Mouse (Mus musculus): ENCODE data around the gene Gm20830. TPM values are rescaled to one million over a fixed set of nuclear protein-coding genes. Genes with fewer than 3 reads are reported as not detected.
"Not testable (repeated sequence)": the region's sequence is repeated elsewhere in the genome, so short reads cannot be mapped to it uniquely, and the experiment has no call there.

Gene Gm20830
- total RNA-seq (2017), result not detected in 2 replicates

DNA sequence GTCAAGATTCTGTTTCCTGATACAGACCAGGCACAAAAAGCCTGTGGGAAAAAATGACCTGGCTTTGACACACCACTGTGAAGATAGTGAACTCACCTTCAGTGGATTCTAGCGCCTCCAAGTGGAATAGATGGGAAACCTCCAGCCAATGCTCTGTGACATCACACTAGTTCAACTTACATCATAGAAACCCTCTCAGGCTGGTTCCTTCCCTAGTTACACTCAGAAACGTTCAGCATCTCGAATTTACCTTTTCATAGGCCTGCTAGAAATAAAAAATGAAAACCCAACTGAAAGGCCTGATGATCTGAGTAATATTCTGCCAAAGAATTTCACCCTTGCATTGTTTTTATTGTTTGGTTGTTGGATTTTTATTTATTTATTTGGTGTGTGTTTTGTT is at the start of gene Gm20830:
Gene Gm20830, minus strand, starts transcription at position 101 of the 400 bp plus-strand sequence.
- ATAC-seq (ENCODE audit: extremely low read depth, insufficient number of reproducible peaks, low FRiP score, poor library complexity, severe bottlenecking), result not testable (repeated sequence)

Other genes with a start within 250 kb of the Gm20830 start
- gene Gm21719, start 235.4 kb downstream of the Gm20830 start, total RNA-seq (2017), result not detected in 2 replicates